Mouse (Mus musculus) heart, adult 11 months (tissue): ENCODE data around the gene Sema3e.

Source experiments
- DNase-seq: peaks from one replicate; pipeline ENCODE4 v3.0.0; 2022

Sema3e gene

GRCm38 (mm10) chr5:14216211-14216610 is 191.1 kb downstream of the Sema3e start:
- no peak for DNase-seq

- DNase-seq = no peak
These were observed 193.6 kb downstream of the Sema3e start for GRCm38 (mm10) chr5:14218677-14219076.

GRCm38 (mm10) chr5:14224509-14224908 is 199.4 kb downstream of the Sema3e start:
- no peak for DNase-seq

- no peak for DNase-seq
These were observed 206.0 kb downstream of the Sema3e start for GRCm38 (mm10) chr5:14231027-14231426.

- no peak for DNase-seq
These were observed 227.5 kb downstream of the Sema3e start for GRCm38 (mm10) chr5:14252583-14252982.

- DNase-seq = no peak
These were observed 228.3 kb downstream of the Sema3e start for GRCm38 (mm10) chr5:14253328-14253727.

GRCm38 (mm10) chr5:14260156-14260555 is 235.1 kb downstream of the Sema3e start:
- DNase-seq = no peak

GRCm38 (mm10) chr5:14267400-14267799 is 242.3 kb downstream of the Sema3e start:
- DNase-seq = no peak
